Mouse (Mus musculus): ENCODE measurements around the gene Btn1a1. TPM values are rescaled to one million over a fixed set of nuclear protein-coding genes. Genes with fewer than 3 reads are reported as not detected.

The Btn1a1 gene
- polyA plus RNA-seq, 1 experiment from 2014 or later: not detected

- no peak overlapping the region for H3K27ac ChIP-seq (replicated peaks)
- no peak overlapping the region for H3K4me3 ChIP-seq
- H3K4me1 ChIP-seq: peaks cover 9% of the 10 kb centered on the region; the same call in 1 of the 2 replicates
- no peak for ATAC-seq (ENCODE audit: low FRiP score, low read depth)
- H3K4me2 ChIP-seq (replicated peaks): no peak overlapping the region
- WGBS: 78% methylated on average over 9 of the region's 9 CpGs
- H3K9ac ChIP-seq (replicated peaks): no peak overlapping the region
- no peaks in the 10 kb centered on the region for H3K36me3 ChIP-seq
- peaks cover 30% of the 10 kb centered on the region for H3K27me3 ChIP-seq
- H3K9me3 ChIP-seq: no peaks in the 10 kb centered on the region
These were observed 55.1 kb downstream of the Btn1a1 start for GRCm38 (mm10) chr13:23410632-23411031.

Other genes with a start within 250 kb of the Btn1a1 start
- not detected in 2 replicates for gene Vmn1r222, start 230.0 kb downstream of the Btn1a1 start, polyA plus RNA-seq (2016; fragmentation: Nextera tagmentation; extraction: Ambion mirVana)
- not detected in 2 replicates for gene Vmn1r223, start 218.8 kb downstream of the Btn1a1 start, polyA plus RNA-seq (2016; fragmentation: Nextera tagmentation; extraction: Ambion mirVana)
- 66.1 and 66.9 TPM in 2 replicates for gene Zfp322a, start 96.7 kb downstream of the Btn1a1 start, polyA plus RNA-seq (2016; fragmentation: Nextera tagmentation; extraction: Ambion mirVana)
- 10.1 and 12.3 TPM in 2 replicates for gene Abt1, start 42.0 kb downstream of the Btn1a1 start, polyA plus RNA-seq (2016; fragmentation: Nextera tagmentation; extraction: Ambion mirVana)
- 0.10 and 0.17 TPM in 2 replicates for gene Btn2a2, start 23.0 kb upstream of the Btn1a1 start, polyA plus RNA-seq (2016; fragmentation: Nextera tagmentation; extraction: Ambion mirVana)
- 4.2 and 4.4 TPM in 2 replicates for gene Hist1h4h, start 65.1 kb upstream of the Btn1a1 start, polyA plus RNA-seq (2016; fragmentation: Nextera tagmentation; extraction: Ambion mirVana)
- 7.9 and 8.4 TPM in 2 replicates for gene Hist1h2af, start 68.0 kb upstream of the Btn1a1 start, polyA plus RNA-seq (2016; fragmentation: Nextera tagmentation; extraction: Ambion mirVana)
- gene Hist1h3g, start 69.5 kb upstream of the Btn1a1 start, polyA plus RNA-seq (2016; fragmentation: Nextera tagmentation; extraction: Ambion mirVana): 4.8 and 6.9 TPM in 2 replicates
- gene Hist1h2bh, start 77.5 kb upstream of the Btn1a1 start, polyA plus RNA-seq (2016; fragmentation: Nextera tagmentation; extraction: Ambion mirVana): 0.56 and 0.64 TPM in 2 replicates
- 1.0 and 1.3 TPM in 2 replicates for gene Hist1h3f, start 78.2 kb upstream of the Btn1a1 start, polyA plus RNA-seq (2016; fragmentation: Nextera tagmentation; extraction: Ambion mirVana)
- gene Hist1h4f, start 85.7 kb upstream of the Btn1a1 start, polyA plus RNA-seq (2016; fragmentation: Nextera tagmentation; extraction: Ambion mirVana): 0.85 and 1.7 TPM in 2 replicates
- 0.37 and 0.45 TPM in 2 replicates for gene Hist1h1d, start 87.4 kb upstream of the Btn1a1 start, polyA plus RNA-seq (2016; fragmentation: Nextera tagmentation; extraction: Ambion mirVana)
- 6.5 and 7.0 TPM in 2 replicates for gene Hist1h3e, start 96.5 kb upstream of the Btn1a1 start, polyA plus RNA-seq (2016; fragmentation: Nextera tagmentation; extraction: Ambion mirVana)
- 95.2 and 113 TPM in 2 replicates for gene Hist1h2ae, start 105.3 kb upstream of the Btn1a1 start, polyA plus RNA-seq (2016; fragmentation: Nextera tagmentation; extraction: Ambion mirVana)
- 13.0 and 13.8 TPM in 2 replicates for gene Hist1h2bg, start 105.5 kb upstream of the Btn1a1 start, polyA plus RNA-seq (2016; fragmentation: Nextera tagmentation; extraction: Ambion mirVana)
- 4.5 and 5.1 TPM in 2 replicates for gene Hist1h2bf, start 108.3 kb upstream of the Btn1a1 start, polyA plus RNA-seq (2016; fragmentation: Nextera tagmentation; extraction: Ambion mirVana)
- gene Hist1h2ad, start 108.5 kb upstream of the Btn1a1 start, polyA plus RNA-seq (2016; fragmentation: Nextera tagmentation; extraction: Ambion mirVana): 1.8 and 2.5 TPM in 2 replicates
- gene Hist1h3d, start 109.9 kb upstream of the Btn1a1 start, polyA plus RNA-seq (2016; fragmentation: Nextera tagmentation; extraction: Ambion mirVana): 4.6 and 5.4 TPM in 2 replicates
- gene Hist1h4d, start 115.7 kb upstream of the Btn1a1 start, polyA plus RNA-seq (2016; fragmentation: Nextera tagmentation; extraction: Ambion mirVana): 109 and 113 TPM in 2 replicates
- gene Hist1h2be, start 155.2 kb upstream of the Btn1a1 start, polyA plus RNA-seq (2016; fragmentation: Nextera tagmentation; extraction: Ambion mirVana): 2.5 and 2.9 TPM in 2 replicates
- gene Hist1h1e, start 156.7 kb upstream of the Btn1a1 start, polyA plus RNA-seq (2016; fragmentation: Nextera tagmentation; extraction: Ambion mirVana): 24.2 and 27.0 TPM in 2 replicates
- gene Hist1h2ac, start 218.0 kb upstream of the Btn1a1 start, polyA plus RNA-seq (2016; fragmentation: Nextera tagmentation; extraction: Ambion mirVana): 1.1 TPM in 2 replicates
- 28.7 and 29.9 TPM in 2 replicates for gene Hist1h2bc, start 218.3 kb upstream of the Btn1a1 start, polyA plus RNA-seq (2016; fragmentation: Nextera tagmentation; extraction: Ambion mirVana)
- gene Hist1h1t, start 229.9 kb upstream of the Btn1a1 start, polyA plus RNA-seq (2016; fragmentation: Nextera tagmentation; extraction: Ambion mirVana): not detected in 2 replicates
- 5.8 and 6.8 TPM in 2 replicates for gene Hist1h4c, start 232.6 kb upstream of the Btn1a1 start, polyA plus RNA-seq (2016; fragmentation: Nextera tagmentation; extraction: Ambion mirVana)
- gene Hfe, start 245.0 kb upstream of the Btn1a1 start, polyA plus RNA-seq (2016; fragmentation: Nextera tagmentation; extraction: Ambion mirVana): 3.1 and 3.3 TPM in 2 replicates

Measured in midbrain, embryonic 12.5 days (tissue).